Mouse (Mus musculus) lung, adult 2 months (tissue): ENCODE data around the gene Gm20388.

Source experiments
- CTCF ChIP-seq: fragments of 200-500 bp; IDR thresholded peaks from 2 replicates; pipeline ENCODE4 v1.5.1; 2011; ENCODE audit warnings: mild to moderate bottlenecking, low read length, control low read depth; ENCODE audit not compliant: insufficient read depth
- POLR2A ChIP-seq: fragments of 200-500 bp; IDR thresholded peaks from 2 replicates; pipeline ENCODE4 v1.6.1; 2011; ENCODE audit warnings: low read depth, mild to moderate bottlenecking, control low read depth, low read length, borderline replicate concordance; ENCODE audit errors: extremely low read depth

DNA sequence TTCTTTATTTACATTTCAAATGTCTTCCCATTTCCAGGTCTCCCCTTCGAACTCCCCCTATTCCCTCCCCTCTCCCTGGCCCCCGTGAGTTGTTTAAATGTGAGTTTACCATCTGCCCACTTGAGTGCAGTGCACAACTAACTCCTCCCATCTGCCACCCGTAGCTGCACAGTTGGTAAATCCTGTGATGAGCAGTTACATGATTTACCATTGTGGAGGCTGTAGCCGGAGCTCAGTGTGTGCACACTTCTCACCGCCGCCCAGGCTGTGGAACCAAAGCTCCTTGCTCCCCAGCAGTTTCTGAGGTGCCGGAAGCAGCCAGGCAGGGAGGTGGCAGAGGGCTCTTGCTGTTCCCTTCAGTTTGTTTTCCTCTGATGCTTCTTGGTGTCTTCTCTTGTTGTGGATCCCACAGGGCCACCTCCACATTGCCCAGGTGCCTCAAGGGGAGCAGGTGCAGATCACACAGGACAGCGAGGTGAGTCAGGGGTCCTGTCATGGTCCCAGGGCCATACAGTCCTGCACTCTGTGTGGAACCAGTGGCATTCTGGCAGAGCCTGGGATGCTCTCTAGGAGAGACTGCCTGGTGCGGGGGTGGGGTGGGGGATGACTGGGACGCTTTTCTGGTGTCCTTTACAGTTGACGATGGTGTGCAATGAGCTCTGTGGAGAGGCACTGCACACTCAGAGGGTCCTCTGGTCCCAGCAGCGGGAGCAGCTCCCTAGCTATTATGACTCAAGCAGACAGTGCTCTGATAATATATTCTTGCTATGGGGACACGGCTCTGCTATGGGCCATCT lies 2096.2 kb downstream of the Gm20388 start:
- TF ChIP-seq CTCF = no peak
- no peak for TF ChIP-seq POLR2A
